In genomic region chr16:8418126-8418525, GRCm38 (mm10) we compare ENCODE assay signal across 29 mouse cellular contexts. TPM values are rescaled to one million over a fixed set of nuclear protein-coding genes. Genes with fewer than 3 reads are reported as not detected.
"Had no signal": no experiment of that assay in that cellular context is flagged by ENCODE, and none has a peak within 500 bp of the region (broad histone marks: within the 10 kb centered on the region; RNA-seq: fewer than 3 reads in every experiment).

No protein-coding gene starts in this region.

- DNase-seq: gastrocnemius, adult 2 months; gastrocnemius, postnatal 10 days; gastrocnemius, postnatal 25 days; heart, postnatal 10 days; heart, postnatal 36 days; kidney, adult 18-20 months; kidney, adult 8-10 months; kidney, postnatal 10 days; kidney, postnatal 4 days; liver; liver, embryonic 13.5 days had no signal

- H3K36me3 ChIP-seq: heart, embryonic 12.5 days; hindbrain, embryonic 10.5 days; hindbrain, embryonic 12.5 days; intestine, embryonic 15.5 days; limb, embryonic 12.5 days; liver, embryonic 13.5 days; liver, embryonic 15.5 days had no signal

- H3K4me1 ChIP-seq: heart, embryonic 12.5 days; intestine, embryonic 15.5 days; limb, embryonic 12.5 days; liver, embryonic 13.5 days; liver, embryonic 15.5 days had no signal

- H3K4me2 ChIP-seq: heart, embryonic 12.5 days; hindbrain, embryonic 12.5 days; hindbrain, embryonic 14.5 days; intestine, embryonic 15.5 days; limb, embryonic 12.5 days; liver, embryonic 11.5 days; liver, embryonic 13.5 days; liver, embryonic 15.5 days had no signal

- H3K4me3 ChIP-seq: gastrocnemius, adult 2 months; heart, adult 2 months; heart, embryonic 12.5 days; hindbrain, embryonic 10.5 days; hindbrain, embryonic 12.5 days; intestine, embryonic 15.5 days; layer of hippocampus, adult 2 months; limb, embryonic 12.5 days; liver, embryonic 13.5 days; liver, embryonic 15.5 days had no signal

- H3K27ac ChIP-seq: gastrocnemius, adult 2 months; heart, adult 2 months; hindbrain, embryonic 12.5 days; hindbrain, embryonic 14.5 days; intestine, embryonic 15.5 days; layer of hippocampus, adult 2 months; limb, embryonic 12.5 days; liver, embryonic 13.5 days; liver, embryonic 15.5 days had no signal

- H3K9ac ChIP-seq: heart, embryonic 12.5 days; hindbrain, embryonic 14.5 days; intestine, embryonic 15.5 days; limb, embryonic 12.5 days; liver, embryonic 13.5 days; liver, embryonic 15.5 days had no signal

- ATAC-seq: hindbrain, embryonic 16.5 days; inflammation-experienced regulatory T-cells, adult 6 months; intestine, embryonic 15.5 days; intestine, postnatal 0 days had no signal

- H3K9me3 ChIP-seq: heart, embryonic 12.5 days; hindbrain, embryonic 10.5 days; hindbrain, embryonic 12.5 days; intestine, embryonic 15.5 days; limb, embryonic 12.5 days; liver, embryonic 13.5 days; liver, embryonic 15.5 days had no signal

RNA-seq across cellular contexts. Expression of gene Tmem114, which starts 6.8 kb away (rescaled TPM):
- total RNA-seq: gastrocnemius, adult 2 months; gastrocnemius, postnatal 10 days; gastrocnemius, postnatal 25 days; gastrocnemius, postnatal 4 days; granulocyte monocyte progenitor cell, adult 5-6 weeks; heart, adult 2 months; heart, postnatal 10 days; heart, postnatal 36 days had no signal
- polyA plus RNA-seq: heart, adult 2 months; heart, embryonic 12.5 days; heart, embryonic 14.5 days; heart, embryonic 16.5 days; hindbrain, embryonic 10.5 days; hindbrain, embryonic 12.5 days; inflammation-experienced regulatory T-cells, adult 6 months; intestine, embryonic 15.5 days; intestine, postnatal 0 days; kidney, embryonic 14.5 days; limb, embryonic 12.5 days; liver, embryonic 11.5 days; liver, embryonic 13.5 days; liver, embryonic 15.5 days had no signal
